Mouse (Mus musculus) ES-E14 (cell line): Measurements from ENCODE around the gene Cntn5. TPM values are rescaled to one million over a fixed set of nuclear protein-coding genes. Genes with fewer than 3 reads are reported as not detected.

ENCODE experiments used
- DNase-seq: peaks from one replicate; pipeline ENCODE4 v3.0.0-alpha.2; 2013; ENCODE audit warnings: low read depth, low spot score
- H3K27ac ChIP-seq: 2 replicates; pipeline ENCODE4 v1.5.1; 2012; ENCODE audit warnings: low read depth, mild to moderate bottlenecking, low read length, moderate library complexity, mixed read lengths; ENCODE audit not compliant: poor library complexity, insufficient read depth, severe bottlenecking
- H3K36me3 ChIP-seq: 2 replicates; pipeline ENCODE4 v1.6.1; 2012; ENCODE audit warnings: mild to moderate bottlenecking, low read length, moderate library complexity, mixed read lengths; ENCODE audit not compliant: control insufficient read depth, poor library complexity, insufficient read depth, severe bottlenecking
- H3K4me1 ChIP-seq, 2 experiments: fragments of 150-350 bp in 1 of 2; sonication (generic) in 1 of 2; 2 replicates each; pipeline ENCODE4 v1.6.1; 2012; ENCODE audit warnings: low read length in 2 of 2, mild to moderate bottlenecking in 1 of 2, mixed read lengths in 1 of 2; ENCODE audit not compliant: control insufficient read depth in 2 of 2, insufficient read depth in 2 of 2, poor library complexity in 1 of 2
- H3K4me3 ChIP-seq, 2 experiments: fragments of 150-350 bp in 1 of 2; sonication (generic) in 1 of 2; 2 replicates each; pipeline ENCODE4 v1.5.1; 2012; ENCODE audit warnings: low read length in 2 of 2, low read depth in 1 of 2, mild to moderate bottlenecking in 1 of 2, mixed read lengths in 1 of 2; ENCODE audit not compliant: insufficient read depth in 1 of 2, poor library complexity in 1 of 2, severe bottlenecking in 1 of 2
- H3K9ac ChIP-seq: 2 replicates; pipeline ENCODE4 v1.6.1; 2012; ENCODE audit warnings: low read depth, mild to moderate bottlenecking, low read length, mixed read lengths; ENCODE audit not compliant: poor library complexity, insufficient read depth, severe bottlenecking
- H3K9me3 ChIP-seq: fragments of 150-350 bp; sonication (generic); 2 replicates; pipeline ENCODE4 v1.6.1; 2012; ENCODE audit warnings: low read depth, mild to moderate bottlenecking, low read length; ENCODE audit not compliant: control insufficient read depth, insufficient read depth
- CHD2 ChIP-seq: IDR thresholded peaks from 2 replicates; pipeline ENCODE4 v1.6.1; 2014; ENCODE audit warnings: mild to moderate bottlenecking, low read depth, low read length, inconsistent platforms
- HCFC1 ChIP-seq: IDR thresholded peaks from 2 replicates; pipeline ENCODE4 v1.6.1; 2012; ENCODE audit warnings: low read length, inconsistent platforms, borderline replicate concordance; ENCODE audit not compliant: insufficient read depth
- MAFK ChIP-seq: IDR thresholded peaks from 2 replicates; pipeline ENCODE4 v1.6.1; 2014; ENCODE audit warnings: mild to moderate bottlenecking, low read depth, low read length, inconsistent platforms; ENCODE audit not compliant: insufficient read depth
- ZC3H11A ChIP-seq: IDR thresholded peaks from 2 replicates; pipeline ENCODE4 v1.6.1; 2012; ENCODE audit warnings: low read depth, mild to moderate bottlenecking, inconsistent platforms, low read length, borderline replicate concordance
- ZNF384 ChIP-seq: IDR thresholded peaks from 2 replicates; pipeline ENCODE4 v1.6.1; 2012; ENCODE audit warnings: low read depth, low read length, inconsistent platforms
- in situ Hi-C, 2 experiments: fragments of 600-800 bp; cut with MboI; formaldehyde crosslinking; loops; one replicate each; pipeline ENCODE4 v1.15.1; 2025; ENCODE audit warnings: low sequenced_read_pairs in 2 of 2, inconsistent platforms in 1 of 2; ENCODE audit not compliant: unreplicated experiment in 2 of 2
- total RNA-seq: library from RNA; depleted of rRNA; stranded (reverse); fragments of 300-350 nt; gene quantifications from 2 replicates; pipeline ENCODE4 v1.2.3, GENCODE M21; 2012

Cntn5 gene
- total RNA-seq, 1 experiment: not detected

DNA sequence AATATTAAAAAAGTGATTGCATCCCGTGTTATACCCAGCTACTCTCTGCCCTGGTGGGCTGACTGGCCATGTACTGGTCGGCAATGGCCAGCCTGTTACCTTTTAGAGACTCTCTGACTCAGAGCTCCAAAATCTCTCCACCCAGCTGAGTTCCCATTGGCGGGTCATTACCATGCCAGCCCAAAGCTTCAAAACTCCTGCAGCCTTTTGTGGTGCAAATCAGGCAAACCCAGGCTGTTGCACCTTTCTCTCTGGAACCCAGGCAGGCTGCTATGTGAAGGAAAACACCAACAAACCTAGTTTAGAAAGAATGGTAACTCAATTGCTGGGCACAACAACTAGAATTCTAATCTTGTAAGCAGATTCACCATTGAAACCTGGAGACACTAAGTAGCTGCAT is 639.0 kb downstream of the Cntn5 start:
- peak; percentile 27 for DNase-seq
- no peak overlapping the region for H3K4me3 ChIP-seq
- H3K9me3 ChIP-seq: no peaks in the 10 kb centered on the region
- H3K4me1 ChIP-seq: peaks cover 2% of the 10 kb centered on the region in 2 experiments; a peak in 1 of 4 replicates
- no peaks in the 10 kb centered on the region for H3K36me3 ChIP-seq
- no peak overlapping the region for H3K27ac ChIP-seq
- in situ Hi-C loops: no loop called here
- TF ChIP-seq HCFC1: no peak
- no peak overlapping the region for H3K9ac ChIP-seq

DNA sequence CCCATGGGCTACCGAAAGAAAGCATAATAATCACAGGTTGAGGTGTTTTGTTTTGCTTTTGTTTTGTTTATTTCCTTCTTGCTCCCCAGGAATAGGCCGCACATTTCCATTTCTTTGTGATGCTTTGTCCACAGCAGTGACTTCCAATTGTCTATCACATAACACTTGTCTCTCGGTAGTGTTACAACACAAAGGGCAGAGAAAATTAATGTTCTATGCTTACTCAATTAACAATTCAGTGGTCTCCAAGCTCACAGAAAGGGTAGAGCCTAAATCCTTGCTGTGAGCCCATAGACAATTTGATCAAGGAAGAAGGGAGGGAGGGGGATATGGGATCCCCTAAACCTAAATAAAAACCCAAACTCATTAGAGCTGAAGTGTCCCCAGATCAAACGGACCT is 671.2 kb downstream of the Cntn5 start:
- in situ Hi-C loops: no loop called here
- H3K36me3 ChIP-seq: no peaks in the 10 kb centered on the region
- 0 out of 4 replicates have a peak, but pooled peaks cover 0 to 2% of the 10 kb centered on the region in 2 experiments for H3K4me1 ChIP-seq
- no peak overlapping the region for H3K27ac ChIP-seq
- no peak for TF ChIP-seq HCFC1
- no peak for TF ChIP-seq CHD2
- no peak for TF ChIP-seq ZC3H11A
- no peak for TF ChIP-seq MAFK
- no peak for TF ChIP-seq ZNF384
- no peak overlapping the region for H3K9ac ChIP-seq
- H3K9me3 ChIP-seq: no peaks in the 10 kb centered on the region
- H3K4me3 ChIP-seq: no peak overlapping the region
- no peak for DNase-seq

DNA sequence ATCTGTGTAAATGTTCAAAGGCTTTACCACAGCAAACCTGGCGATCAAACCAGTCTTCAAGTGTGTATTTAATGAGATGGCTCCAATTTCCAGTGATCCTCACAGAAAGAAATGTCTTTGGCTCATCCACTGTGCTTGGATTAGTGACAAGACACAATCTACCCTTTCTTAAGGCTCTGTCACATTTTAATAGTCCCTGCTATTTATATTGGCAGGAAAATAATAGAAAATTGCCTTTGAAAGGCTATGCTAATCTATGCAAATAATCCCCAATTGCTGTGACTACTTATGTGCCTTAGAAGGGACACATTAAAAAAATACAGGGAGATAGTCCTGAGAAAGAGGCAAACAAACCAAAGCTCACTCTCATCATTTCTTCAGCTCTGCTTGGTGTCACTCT is 672.5 kb downstream of the Cntn5 start:
- DNase-seq: no peak
- H3K36me3 ChIP-seq: no peaks in the 10 kb centered on the region
- in situ Hi-C loops: no loop called here
- 0 out of 4 replicates have a peak, but pooled peaks cover 0 to 2% of the 10 kb centered on the region in 2 experiments for H3K4me1 ChIP-seq
- no peak overlapping the region for H3K4me3 ChIP-seq
- H3K9me3 ChIP-seq: no peaks in the 10 kb centered on the region
- no peak overlapping the region for H3K9ac ChIP-seq
- TF ChIP-seq ZNF384 (no peak), ZC3H11A (no peak), HCFC1 (no peak), MAFK (no peak), CHD2 (no peak)
- H3K27ac ChIP-seq: no peak overlapping the region

DNA sequence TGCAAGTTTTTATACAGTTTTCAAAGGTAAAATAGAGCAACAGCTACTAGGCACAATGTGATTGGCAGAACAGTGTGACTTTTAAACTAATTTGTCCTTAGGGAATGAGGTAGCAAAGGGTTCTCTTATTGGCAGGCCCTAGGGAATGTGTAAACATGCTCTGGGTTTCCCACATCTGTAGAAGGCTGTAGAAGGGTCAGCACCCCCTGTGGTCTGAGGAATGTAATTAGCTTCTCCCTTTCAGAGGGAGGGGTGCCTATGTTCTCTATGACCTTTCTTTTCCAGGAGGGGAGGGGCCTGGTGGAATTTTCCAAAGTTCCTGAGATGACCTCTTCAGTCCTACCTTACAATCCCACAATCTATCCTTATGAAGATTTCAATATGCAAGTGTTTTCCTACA is 673.6 kb downstream of the Cntn5 start:
- Histone ChIP-seq H3K9ac (no peak overlapping the region), H3K9me3 (no peaks in the 10 kb centered on the region), H3K4me3 (no peak overlapping the region), H3K36me3 (no peaks in the 10 kb centered on the region), H3K4me1 (0 out of 4 replicates have a peak, but pooled peaks cover 0 to 2% of the 10 kb centered on the region in 2 experiments), H3K27ac (no peak overlapping the region)
- TF ChIP-seq ZC3H11A: no peak
- no peak for TF ChIP-seq MAFK
- no peak for TF ChIP-seq ZNF384
- TF ChIP-seq CHD2: no peak
- in situ Hi-C loops: no loop called here
- DNase-seq: no peak

DNA sequence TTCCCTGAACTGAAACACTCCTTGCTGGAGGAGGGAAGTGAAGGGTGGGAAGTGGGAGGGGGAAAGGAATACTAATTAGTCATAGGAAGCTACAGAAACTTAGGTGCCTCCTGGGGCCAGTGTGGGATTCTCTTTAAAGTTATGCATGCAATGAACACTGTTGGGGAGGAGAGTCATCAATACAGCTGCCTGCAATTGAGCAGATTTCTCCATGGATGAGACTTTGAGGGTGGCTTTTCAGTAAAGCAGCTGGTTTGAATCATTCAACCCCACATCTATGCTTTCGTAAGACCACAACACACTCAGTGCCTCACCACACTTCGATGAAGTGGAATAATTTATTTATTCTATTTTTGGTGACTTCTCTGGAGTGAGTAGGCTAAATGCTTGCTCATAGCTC is 674.9 kb downstream of the Cntn5 start:
- in situ Hi-C loops: no loop called here
- 0 out of 4 replicates have a peak, but pooled peaks cover 0 to 2% of the 10 kb centered on the region in 2 experiments for H3K4me1 ChIP-seq
- no peaks in the 10 kb centered on the region for H3K9me3 ChIP-seq
- TF ChIP-seq ZC3H11A (no peak), MAFK (no peak), ZNF384 (no peak), CHD2 (no peak), HCFC1 (no peak)
- no peaks in the 10 kb centered on the region for H3K36me3 ChIP-seq
- no peak overlapping the region for H3K27ac ChIP-seq
- no peak overlapping the region for H3K9ac ChIP-seq
- DNase-seq: no peak
- H3K4me3 ChIP-seq: no peak overlapping the region
